Mouse (Mus musculus): ENCODE results near the gene Hsd11b2. TPM values are rescaled to one million over a fixed set of nuclear protein-coding genes. Genes with fewer than 3 reads are reported as not detected.

Hsd11b2 gene
- polyA plus RNA-seq, 1 experiment: not detected

DNA sequence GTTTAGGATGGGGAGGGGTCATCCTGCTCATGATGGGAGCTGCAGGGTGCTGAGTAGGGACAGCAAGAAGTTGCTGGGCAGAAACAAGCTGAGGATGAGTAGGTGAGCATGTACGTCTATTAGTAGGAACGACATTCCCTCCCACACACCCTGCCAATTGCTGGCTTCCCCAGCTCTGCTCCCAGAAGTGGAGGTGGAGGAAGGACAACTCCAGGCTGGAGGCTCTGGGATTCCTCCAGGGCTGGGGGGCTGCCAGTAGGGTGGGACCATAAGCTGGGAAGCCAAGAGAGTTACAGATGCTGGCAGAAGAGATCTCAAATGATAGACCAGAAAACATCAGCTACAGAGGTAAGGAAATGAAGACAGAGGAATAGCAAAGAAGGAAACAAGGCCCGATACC lies 18.0 kb downstream of the Hsd11b2 start:
- no peak for TF ChIP-seq GATA1 (IDR thresholded peaks at IDR 0.05; ENCODE audit: low read length)

DNA sequence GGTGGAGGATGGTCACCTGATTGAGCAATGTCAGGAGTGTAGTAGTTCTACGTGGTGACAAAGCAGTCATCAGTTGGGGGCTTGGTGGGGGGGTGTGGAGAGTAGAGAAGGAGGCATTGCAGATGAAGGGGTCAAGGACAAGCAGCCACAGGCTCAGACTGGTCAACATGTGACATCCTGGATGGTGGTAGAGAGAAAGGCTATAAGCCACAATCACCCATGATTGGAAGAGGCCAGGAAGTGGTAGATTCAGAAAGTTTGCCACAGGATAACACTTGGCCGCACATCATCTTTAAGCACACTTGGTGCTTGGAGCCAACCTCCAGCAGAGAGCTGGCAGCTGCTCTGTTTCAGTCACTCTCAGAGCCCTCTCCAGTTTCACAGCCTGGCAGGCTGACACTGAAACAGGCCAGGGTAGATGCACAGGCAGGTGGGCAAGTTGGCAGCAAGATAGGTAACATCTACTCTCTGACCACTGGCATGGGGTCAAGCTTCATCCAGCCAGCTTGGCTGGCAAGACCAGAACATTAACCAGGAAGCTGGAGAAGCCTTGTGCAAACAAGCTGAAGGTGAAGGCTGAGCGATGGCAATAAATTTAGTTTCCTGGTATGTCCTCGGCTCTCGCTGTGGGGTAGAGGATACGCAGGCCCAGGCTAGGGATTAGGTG lies 18.6 kb downstream of the Hsd11b2 start:
- no peak for TF ChIP-seq GATA1 (IDR thresholded peaks at IDR 0.05; ENCODE audit: low read length)

DNA sequence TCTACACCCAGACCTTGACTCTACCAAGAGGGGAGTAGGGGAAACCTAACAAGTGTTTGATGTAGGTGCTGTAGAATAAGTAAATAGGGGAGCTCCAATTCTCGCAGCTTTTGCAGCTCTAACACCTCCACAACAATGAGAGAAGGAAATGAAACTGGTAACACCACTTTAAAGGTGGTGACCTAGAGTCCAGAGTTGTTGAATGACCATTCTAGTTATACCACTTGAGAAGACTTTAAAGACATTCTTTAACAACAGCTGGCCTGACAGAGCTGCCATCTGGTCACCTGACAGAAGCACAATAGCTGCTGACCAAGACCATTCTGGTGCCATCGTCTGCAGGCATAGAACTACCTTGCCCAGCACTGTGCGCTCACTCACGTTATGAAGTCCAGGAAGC lies 20.4 kb downstream of the Hsd11b2 start:
- no peak for TF ChIP-seq GATA1 (IDR thresholded peaks at IDR 0.05; ENCODE audit: low read length)

DNA sequence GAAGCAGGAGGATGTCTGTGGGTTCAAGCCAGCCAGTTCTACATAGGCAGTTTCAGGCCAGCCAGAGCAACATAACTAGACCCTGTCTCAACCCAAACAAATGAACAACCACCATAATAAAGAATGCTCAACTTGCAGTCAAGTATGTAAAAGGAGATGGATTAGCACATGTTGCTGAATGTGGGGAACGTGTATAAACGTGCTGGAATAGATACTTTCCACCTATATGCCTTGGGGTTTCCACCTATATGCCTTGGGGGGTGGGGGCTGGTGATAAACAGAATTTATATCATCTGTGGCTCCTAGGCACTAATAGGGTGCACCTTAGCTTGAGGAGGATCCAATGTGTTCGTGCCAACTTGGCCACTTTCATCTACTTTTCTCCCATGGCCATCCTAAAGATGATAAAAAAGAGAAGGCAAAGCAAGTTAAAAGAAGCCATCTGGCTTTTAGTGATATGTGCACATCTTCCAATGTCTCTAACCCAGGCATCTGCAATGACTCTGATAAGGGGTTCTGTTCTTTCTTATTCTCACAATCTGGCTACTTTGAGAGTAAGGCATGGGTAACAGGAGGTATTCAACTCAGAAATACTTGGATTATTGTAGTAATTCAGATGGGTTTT lies 23.6 kb downstream of the Hsd11b2 start:
- peak; percentile 45 for TF ChIP-seq GATA1 (IDR thresholded peaks at IDR 0.05; ENCODE audit: low read length)

DNA sequence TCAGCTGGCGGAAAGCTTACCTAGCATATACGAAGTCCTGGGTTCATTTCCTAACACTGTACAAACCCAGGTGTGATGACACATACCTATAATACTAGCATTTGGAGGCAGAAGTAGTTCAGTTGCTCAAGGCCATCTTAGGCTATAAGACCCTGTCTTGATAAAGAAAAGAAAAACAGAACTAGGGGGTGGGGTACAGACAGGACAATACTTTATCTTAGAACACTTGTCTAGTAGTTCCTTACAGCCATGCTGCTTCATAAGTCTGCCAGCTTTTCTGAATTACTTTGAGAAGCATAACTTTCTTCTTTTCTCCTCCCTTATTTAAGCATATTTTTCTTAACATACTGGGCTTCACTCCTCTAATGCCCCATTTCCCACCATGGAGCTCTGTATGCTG lies 24.3 kb downstream of the Hsd11b2 start:
- TF ChIP-seq GATA1 (IDR thresholded peaks at IDR 0.05; ENCODE audit: low read length): no peak

DNA sequence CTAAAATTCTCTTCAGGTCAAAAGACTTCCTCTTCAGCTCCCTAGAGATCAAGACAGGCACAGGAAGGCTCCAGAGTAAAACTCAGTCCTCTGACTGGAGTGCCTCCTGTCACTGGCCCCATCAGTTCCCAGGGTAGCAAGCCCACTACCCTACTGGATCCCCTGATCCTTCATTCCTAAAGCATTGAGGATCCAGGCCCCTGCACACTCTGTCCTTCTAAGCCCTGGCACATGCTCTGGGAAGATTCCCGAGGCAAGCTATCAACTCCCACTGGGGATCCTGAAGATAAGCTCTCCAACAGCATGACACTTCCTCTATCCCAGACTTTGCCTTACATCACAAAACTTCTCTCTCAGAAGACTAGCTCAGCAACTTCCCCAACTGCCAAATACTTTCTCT lies 25.1 kb downstream of the Hsd11b2 start:
- no peak for TF ChIP-seq GATA1 (IDR thresholded peaks at IDR 0.05; ENCODE audit: low read length)

DNA sequence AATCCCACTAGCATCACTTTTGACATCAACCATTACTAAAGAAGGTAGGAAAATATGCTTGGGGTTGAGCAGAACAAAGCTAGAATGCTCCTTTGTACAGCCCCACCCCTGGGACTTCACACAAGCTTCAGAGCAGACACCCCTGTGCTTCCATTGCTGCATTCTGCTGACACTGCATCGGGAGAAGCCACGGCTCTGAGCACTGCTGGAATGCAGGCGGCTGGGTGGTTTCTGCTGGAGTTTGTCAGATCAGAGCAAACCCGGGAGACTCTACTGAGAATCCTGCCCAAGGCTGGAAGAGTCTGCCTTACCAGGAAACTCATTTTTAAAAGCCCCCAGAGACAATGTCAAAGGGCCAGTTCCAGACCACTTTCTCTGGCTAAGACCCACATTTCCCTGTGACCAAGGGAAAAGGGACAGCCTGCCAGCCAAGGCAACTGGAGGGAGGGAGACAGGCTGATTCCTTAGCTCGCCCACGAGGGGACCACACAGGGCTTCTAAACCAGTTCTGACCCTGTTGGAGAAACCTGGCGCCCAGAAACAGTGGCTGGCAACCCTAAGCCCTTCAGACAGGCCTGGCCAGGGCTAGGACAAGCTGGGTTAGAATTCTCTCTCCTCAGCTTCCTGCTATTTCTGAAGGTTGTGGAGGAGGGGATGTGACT lies 26.1 kb downstream of the Hsd11b2 start:
- no peak for TF ChIP-seq GATA1 (IDR thresholded peaks at IDR 0.05; ENCODE audit: low read length)

DNA sequence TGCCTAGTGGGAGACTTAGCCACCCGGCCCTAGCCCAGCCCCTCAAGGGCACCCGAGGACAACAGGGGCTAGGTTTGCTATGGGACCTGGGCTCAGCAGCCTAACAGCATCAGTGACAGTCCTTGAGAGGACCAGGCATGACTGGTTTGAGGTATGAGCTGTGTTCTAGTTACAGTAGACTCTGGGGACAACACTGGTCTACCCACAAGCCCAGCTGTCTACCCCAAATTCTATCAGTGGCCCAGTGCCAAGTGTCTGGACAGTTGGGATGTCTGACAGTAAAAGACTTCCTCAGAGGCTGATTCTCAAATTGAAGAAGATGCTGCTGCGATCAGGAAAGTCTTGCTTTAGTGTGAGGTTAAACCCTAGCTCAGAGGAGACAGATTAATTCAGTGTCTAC lies 26.7 kb downstream of the Hsd11b2 start:
- TF ChIP-seq GATA1 (IDR thresholded peaks at IDR 0.05; ENCODE audit: low read length): no peak

DNA sequence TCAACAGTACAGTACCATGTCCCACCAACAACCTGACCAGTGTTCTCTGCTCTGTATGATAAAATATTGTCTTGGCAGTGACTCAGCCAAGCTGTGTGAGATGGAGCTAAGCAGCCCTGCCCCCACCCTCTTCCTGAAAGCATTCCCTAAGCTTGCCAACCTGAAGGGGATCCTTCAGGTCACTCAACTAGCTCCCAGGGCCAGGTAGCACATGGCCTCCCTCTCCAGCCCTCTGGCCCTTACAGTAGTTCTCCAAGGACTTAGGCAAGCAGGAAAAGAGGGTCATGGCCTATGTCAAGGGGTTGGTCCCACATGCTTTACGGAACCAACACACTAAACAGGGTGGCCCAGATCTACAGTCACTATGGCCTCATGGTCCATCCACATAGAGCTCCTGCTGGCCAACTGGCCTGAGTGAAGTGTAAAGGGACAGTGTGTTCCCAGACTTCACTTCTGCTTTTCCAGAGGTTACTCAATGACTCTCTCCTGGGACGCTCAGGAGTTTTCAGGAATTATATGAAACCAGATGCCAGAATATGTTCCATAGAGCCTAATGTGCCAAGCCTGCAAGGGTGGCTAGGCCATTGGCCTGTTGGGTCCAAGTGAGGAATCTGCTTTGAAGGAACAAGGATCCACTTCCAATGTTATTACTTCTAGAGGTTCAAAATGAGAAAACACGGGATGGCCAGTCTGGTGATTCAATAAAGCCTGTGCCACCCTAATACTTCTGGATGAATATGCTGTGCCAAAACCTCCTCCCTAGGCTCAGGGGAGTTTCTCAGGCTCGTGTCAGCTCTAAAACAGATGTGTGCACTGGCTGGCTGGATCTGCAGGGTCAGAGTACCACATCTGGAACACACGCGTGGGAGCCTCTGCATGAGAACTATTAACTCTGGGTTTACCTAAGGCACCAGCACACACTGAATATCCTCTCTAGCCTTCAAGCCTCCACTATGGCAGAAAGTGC lies 28.1 kb downstream of the Hsd11b2 start:
- no peak for TF ChIP-seq GATA1 (IDR thresholded peaks at IDR 0.05; ENCODE audit: low read length)

DNA sequence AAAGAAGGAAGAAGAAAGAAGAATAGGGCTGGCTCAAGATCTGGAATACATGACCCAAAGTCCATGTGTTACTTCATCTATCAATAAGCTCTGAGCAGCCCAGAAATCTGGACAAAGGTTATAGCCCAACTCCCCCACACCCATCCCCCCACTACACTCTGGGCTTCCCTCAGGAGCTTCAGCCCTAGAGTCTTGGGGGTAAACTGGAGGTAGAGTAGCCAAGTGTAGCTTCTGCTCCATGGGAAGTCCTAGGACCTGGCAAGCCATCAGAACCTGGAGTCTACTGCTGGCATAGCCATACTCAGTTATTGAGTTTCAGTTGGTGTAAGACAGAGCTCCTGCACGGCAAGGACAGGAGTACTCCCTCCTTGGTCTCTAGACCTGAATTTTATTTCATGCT lies 31.0 kb downstream of the Hsd11b2 start:
- no peak for TF ChIP-seq GATA1 (IDR thresholded peaks at IDR 0.05; ENCODE audit: low read length)

DNA sequence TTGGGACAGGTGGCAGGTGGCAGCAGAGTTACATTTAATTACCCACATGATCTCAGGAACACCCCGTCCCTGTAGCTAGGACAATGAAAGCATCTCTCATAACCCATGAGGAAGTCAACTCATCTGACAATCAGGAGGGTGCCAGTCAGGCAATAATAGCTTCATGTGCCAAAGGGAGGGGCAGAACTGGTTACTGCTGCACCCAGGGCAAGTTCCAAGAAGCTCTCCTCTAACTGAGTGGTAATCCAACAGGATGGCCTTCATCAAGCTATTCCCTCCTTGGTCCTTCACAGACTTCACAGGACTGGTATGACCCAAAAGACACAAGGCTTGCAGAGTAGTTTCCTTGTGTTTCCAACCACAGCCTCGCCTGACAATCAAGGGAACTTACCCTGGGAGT lies 31.5 kb downstream of the Hsd11b2 start:
- no peak for TF ChIP-seq GATA1 (IDR thresholded peaks at IDR 0.05; ENCODE audit: low read length)

DNA sequence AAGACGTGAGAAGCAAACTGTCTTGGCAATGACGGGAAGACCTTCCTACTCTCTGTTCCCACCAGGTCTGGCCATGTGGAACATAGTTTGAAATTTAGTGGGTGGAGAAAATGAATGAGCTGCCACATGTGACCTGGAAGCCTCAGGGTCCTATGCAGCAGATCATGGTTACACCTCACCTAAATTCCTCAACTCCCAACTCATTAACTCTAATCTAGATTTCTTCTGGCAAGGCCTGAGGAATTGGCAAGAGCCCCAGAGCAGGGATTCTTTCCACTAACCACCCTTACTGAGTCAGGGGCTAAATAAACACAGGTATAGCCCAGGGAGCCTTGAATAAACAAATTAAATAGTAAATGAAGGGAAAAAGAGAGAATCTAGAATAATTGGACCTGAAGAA lies 33.5 kb downstream of the Hsd11b2 start:
- no peak for TF ChIP-seq GATA1 (IDR thresholded peaks at IDR 0.05; ENCODE audit: low read length)

DNA sequence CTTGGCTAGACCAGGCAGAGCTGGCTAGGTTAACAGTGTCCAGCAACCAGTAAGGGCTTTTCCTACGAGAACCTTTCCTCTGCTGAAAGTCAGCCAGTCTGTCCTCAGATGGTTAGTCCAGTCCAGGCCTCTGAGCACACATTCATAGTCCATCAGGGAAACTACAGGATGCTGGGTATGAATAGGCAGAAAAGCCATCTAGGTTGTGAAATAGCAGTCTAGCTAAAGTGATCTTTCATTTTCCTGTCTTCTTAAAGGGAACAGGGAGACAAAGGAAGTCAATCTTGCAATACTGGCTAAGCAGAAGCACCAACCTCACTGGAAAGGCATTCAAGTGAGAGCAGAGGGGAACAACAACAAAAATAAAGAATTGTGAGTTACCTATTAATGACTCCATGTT lies 34.3 kb downstream of the Hsd11b2 start:
- no peak for TF ChIP-seq GATA1 (IDR thresholded peaks at IDR 0.05; ENCODE audit: low read length)

DNA sequence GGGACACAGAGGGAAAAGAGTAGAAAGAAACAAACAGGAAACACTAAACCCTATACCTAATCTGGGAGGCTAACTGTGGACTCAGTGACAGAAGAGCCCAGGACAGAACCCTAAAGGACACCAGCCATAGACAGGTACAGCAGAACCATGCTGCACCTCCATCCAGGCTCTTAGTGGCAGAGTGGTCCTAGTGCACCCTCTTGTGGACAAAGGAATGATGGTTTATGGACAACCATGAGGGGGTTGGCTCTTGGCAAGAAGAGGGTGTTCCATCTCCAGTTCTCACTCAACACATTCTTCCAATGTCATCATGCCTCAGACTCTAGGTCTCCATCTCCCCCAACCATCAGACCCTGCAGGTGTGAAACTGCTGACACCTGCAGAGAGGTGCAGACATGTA lies 35.5 kb downstream of the Hsd11b2 start:
- no peak for TF ChIP-seq GATA1 (IDR thresholded peaks at IDR 0.05; ENCODE audit: low read length)

DNA sequence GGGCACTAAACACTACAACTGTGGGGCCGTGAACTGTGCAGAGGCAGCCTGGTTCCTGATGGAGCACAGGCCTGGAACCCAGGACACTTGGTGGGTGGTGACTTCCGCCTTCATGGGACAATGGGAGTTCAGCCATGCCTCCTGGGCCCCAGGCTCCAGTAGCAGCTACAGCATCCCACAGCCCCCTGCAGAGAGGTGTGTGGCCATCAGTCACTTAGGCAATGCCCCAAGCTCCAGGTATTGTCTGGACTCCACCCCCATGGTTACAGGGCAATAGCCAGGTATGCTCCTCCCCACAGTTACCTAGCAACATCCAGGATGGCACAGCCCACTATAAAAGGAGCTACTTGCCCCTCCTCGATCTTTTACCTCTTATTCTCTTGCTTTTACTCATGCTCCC lies 36.7 kb downstream of the Hsd11b2 start:
- TF ChIP-seq GATA1 (IDR thresholded peaks at IDR 0.05; ENCODE audit: low read length): no peak

DNA sequence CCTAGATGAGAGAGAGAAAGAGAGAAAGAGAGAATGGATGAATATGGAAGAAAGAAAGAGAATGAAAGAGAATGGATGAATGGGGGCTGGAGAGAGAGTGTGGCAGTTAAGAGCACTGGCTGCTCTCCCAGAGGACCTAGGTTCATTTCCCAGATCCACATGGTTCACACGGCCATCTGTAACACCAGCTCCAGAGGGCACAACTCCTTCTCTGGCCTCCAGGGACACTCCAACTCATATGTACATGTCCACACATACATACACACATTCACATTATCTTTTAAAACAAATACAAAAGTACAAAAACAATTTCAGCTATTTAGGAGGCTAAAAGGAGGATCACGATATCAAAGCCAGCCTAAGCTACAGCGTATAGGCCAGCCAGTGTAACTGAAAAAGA lies 44.3 kb downstream of the Hsd11b2 start:
- no peak for TF ChIP-seq GATA1 (IDR thresholded peaks at IDR 0.05; ENCODE audit: low read length)

Measured in G1E-ER4 (cell line).